ENCODE assay signal across 13 mouse cellular contexts in genomic region chrX:11895396-11895795, GRCm38 (mm10).
DNase-seq lines count a peak whose midpoint lies in the region; ATAC-seq and TF ChIP-seq lines count a peak whose summit lies in the region.
"Had no signal": no experiment of that assay in that cellular context is flagged by ENCODE, and none has a peak within 500 bp of the region (broad histone marks: within the 10 kb centered on the region; RNA-seq: fewer than 3 reads in every experiment).

No protein-coding gene starts in this region.

- peaks cover 43% of the 10 kb centered on the region for H3K4me1 ChIP-seq in midbrain, embryonic 10.5 days
- no peaks in the 10 kb centered on the region for H3K4me1 ChIP-seq in midbrain, postnatal 0 days (ENCODE audit: insufficient read depth, low read length)
- H3K4me1 ChIP-seq in limb, embryonic 10.5 days: peaks cover 33% of the 10 kb centered on the region

- peaks cover 100% of the 10 kb centered on the region for H3K27me3 ChIP-seq in midbrain, embryonic 10.5 days (ENCODE audit: low read depth, poor library complexity, severe bottlenecking)
- H3K27me3 ChIP-seq in midbrain, postnatal 0 days (ENCODE audit: insufficient read depth, low read length): peaks cover 4% of the 10 kb centered on the region; the same call in 1 of the 2 replicates
- peaks cover 99% of the 10 kb centered on the region for H3K27me3 ChIP-seq in limb, embryonic 10.5 days (ENCODE audit: low read depth, poor library complexity, severe bottlenecking)

- TF ChIP-seq CTCF in midbrain, postnatal 0 days (IDR thresholded peaks at IDR 0.05): no peak

- intact Hi-C loops in heart, postnatal 10 days (cut with DNase I): no loop called here

- DNase-seq in cerebellum, adult 11 months: peak; percentile 10
- DNase-seq in cerebellum, postnatal 4 days (ENCODE audit: low spot score in 2 of 2): no peak
- peak; percentile 51 for DNase-seq in midbrain, embryonic 10.5 days (ENCODE audit: low spot score)
- DNase-seq in midbrain, postnatal 0 days (ENCODE audit: low spot score): no peak
- peak; percentile 58 to 65 for DNase-seq in heart, postnatal 10 days
- DNase-seq in skeletal muscle tissue, adult 2 months (ENCODE audit: low read depth, low spot score): peak; percentile 91
- no peak for DNase-seq in layer of hippocampus, adult 8-10 months (ENCODE audit: low spot score in 2 of 2)
- no peak for DNase-seq in limb, embryonic 10.5 days (ENCODE audit: low spot score)
- DNase-seq: B cell, adult 2 months had no signal

- H3K9me3 ChIP-seq in midbrain, embryonic 10.5 days (replicated peaks): no peaks in the 10 kb centered on the region
- H3K9me3 ChIP-seq in midbrain, postnatal 0 days (ENCODE audit: low read length): no peaks in the 10 kb centered on the region
- H3K9me3 ChIP-seq in limb, embryonic 10.5 days (replicated peaks): no peaks in the 10 kb centered on the region
- H3K9me3 ChIP-seq: neural tube, embryonic 13.5 days had no signal

- no peak overlapping the region for H3K4me2 ChIP-seq in midbrain, postnatal 0 days (ENCODE audit: low read depth, low read length, poor library complexity, severe bottlenecking)
- H3K4me2 ChIP-seq: neural tube, embryonic 13.5 days had no signal

- no peak overlapping the region; the same call in 1 of the 2 replicates for H3K27ac ChIP-seq in midbrain, embryonic 10.5 days (replicated peaks)
- no peak overlapping the region for H3K27ac ChIP-seq in midbrain, postnatal 0 days (ENCODE audit: low read depth, low read length)
- H3K27ac ChIP-seq in limb, embryonic 10.5 days: no peak overlapping the region
- H3K27ac ChIP-seq: kidney, postnatal 0 days; liver, embryonic 14.5 days; neural tube, embryonic 13.5 days had no signal

- H3K4me3 ChIP-seq in midbrain, embryonic 10.5 days: no peak overlapping the region
- no peak overlapping the region for H3K4me3 ChIP-seq in midbrain, postnatal 0 days (ENCODE audit: low read depth, low read length)
- H3K4me3 ChIP-seq in limb, embryonic 10.5 days: no peak overlapping the region
- H3K4me3 ChIP-seq: neural tube, embryonic 13.5 days had no signal

- no peak overlapping the region for H3K9ac ChIP-seq in midbrain, postnatal 0 days (replicated peaks; ENCODE audit: low read length, poor library complexity, severe bottlenecking)
- H3K9ac ChIP-seq: liver, embryonic 14.5 days; neural tube, embryonic 13.5 days had no signal

- H3K36me3 ChIP-seq in midbrain, embryonic 10.5 days: no peaks in the 10 kb centered on the region
- no peaks in the 10 kb centered on the region for H3K36me3 ChIP-seq in midbrain, postnatal 0 days (ENCODE audit: insufficient read depth, low read length)
- no peaks in the 10 kb centered on the region for H3K36me3 ChIP-seq in limb, embryonic 10.5 days
- H3K36me3 ChIP-seq: neural tube, embryonic 13.5 days had no signal

- no peak for ATAC-seq in midbrain, postnatal 0 days (ENCODE audit: low FRiP score)
- ATAC-seq: forebrain, embryonic 16.5 days had no signal

- WGBS in midbrain, embryonic 10.5 days: 35% methylated on average over 5 of the region's 5 CpGs
- 38% methylated on average over 5 of the region's 5 CpGs for WGBS in midbrain, postnatal 0 days
- 23% methylated on average over 5 of the region's 5 CpGs for WGBS in limb, embryonic 10.5 days

Comparison
In these comparisons a context has a peak if more than half of its experiments do, and no peak if none do; other contexts are left out.
1. DNase-seq: peak in cerebellum, adult 11 months (single experiment), midbrain, embryonic 10.5 days (single experiment), heart, postnatal 10 days (2 of 2) and skeletal muscle tissue, adult 2 months (single experiment); none in cerebellum, postnatal 4 days (0 of 2), midbrain, postnatal 0 days (single experiment), layer of hippocampus, adult 8-10 months (0 of 2) and limb, embryonic 10.5 days (single experiment).